Mouse (Mus musculus) bone marrow, adult 2 months (tissue): ENCODE results near the gene Hhatl.

Experiments used
- CTCF ChIP-seq: fragments of 200-500 bp; IDR thresholded peaks from 2 replicates; pipeline ENCODE4 v1.5.1; 2011; ENCODE audit warnings: low read length, control low read depth; ENCODE audit not compliant: control insufficient read depth, insufficient read depth
- POLR2A ChIP-seq: fragments of 200-500 bp; IDR thresholded peaks from 2 replicates; pipeline ENCODE4 v1.6.1; 2011; ENCODE audit warnings: low read depth, mild to moderate bottlenecking, control low read depth, low read length, borderline replicate concordance; ENCODE audit not compliant: control insufficient read depth

- TF ChIP-seq CTCF (no peak), POLR2A (no peak)
These were observed 34.0 kb upstream of the Hhatl start for GRCm38 (mm10) chr9:121826356-121826755.
